Mouse (Mus musculus): ENCODE data around the gene Phf21a. TPM values are rescaled to one million over a fixed set of nuclear protein-coding genes. Genes with fewer than 3 reads are reported as not detected.

Gene Phf21a
- polyA plus RNA-seq, 1 experiment from 2014 or later: 20.6 TPM

GRCm38 (mm10) chr2:92331871-92332270, 239.0 kb downstream of the Phf21a start:
- H3K27me3 ChIP-seq (replicated peaks): no peaks in the 10 kb centered on the region
- no peaks in the 10 kb centered on the region for H3K9me3 ChIP-seq
- no peak for ATAC-seq (ENCODE audit: extremely low read depth, insufficient number of reproducible peaks, low FRiP score, low TSS enrichment)
- H3K4me1 ChIP-seq: 0 out of 2 replicates have a peak, but pooled peaks cover 5% of the 10 kb centered on the region
- H3K36me3 ChIP-seq: peaks cover 91% of the 10 kb centered on the region
- no peak overlapping the region for H3K4me2 ChIP-seq
- H3K9ac ChIP-seq: no peak overlapping the region
- no peak overlapping the region for H3K27ac ChIP-seq (replicated peaks)
- H3K4me3 ChIP-seq: no peak overlapping the region
- WGBS: 88% methylated on average over 2 of the region's 2 CpGs

- Histone ChIP-seq H3K9me3 (no peaks in the 10 kb centered on the region), H3K4me2 (no peak overlapping the region), H3K27ac (replicated peaks) (no peak overlapping the region), H3K36me3 (peaks cover 67% of the 10 kb centered on the region), H3K4me3 (no peak overlapping the region), H3K9ac (no peak overlapping the region), H3K27me3 (replicated peaks) (no peaks in the 10 kb centered on the region), H3K4me1 (no peaks in the 10 kb centered on the region)
- no peak for ATAC-seq (ENCODE audit: extremely low read depth, insufficient number of reproducible peaks, low FRiP score, low TSS enrichment)
These were observed 249.5 kb downstream of the Phf21a start for GRCm38 (mm10) chr2:92342418-92342817.

- no peak for ATAC-seq (ENCODE audit: extremely low read depth, insufficient number of reproducible peaks, low FRiP score, low TSS enrichment)
- H3K27ac ChIP-seq (replicated peaks): no peak overlapping the region
- H3K9ac ChIP-seq: no peak overlapping the region
- 75% methylated on average over 2 of the region's 2 CpGs for WGBS
- H3K27me3 ChIP-seq (replicated peaks): no peaks in the 10 kb centered on the region
- peaks cover 79% of the 10 kb centered on the region for H3K36me3 ChIP-seq
- no peaks in the 10 kb centered on the region for H3K9me3 ChIP-seq
- H3K4me2 ChIP-seq: no peak overlapping the region
- no peak overlapping the region for H3K4me3 ChIP-seq
- H3K4me1 ChIP-seq: peaks cover 15% of the 10 kb centered on the region
These were observed 254.3 kb downstream of the Phf21a start for GRCm38 (mm10) chr2:92347191-92347590.

GRCm38 (mm10) chr2:92349589-92350425, 256.9 kb downstream of the Phf21a start:
- no peak overlapping the region for H3K9ac ChIP-seq
- H3K27me3 ChIP-seq (replicated peaks): no peaks in the 10 kb centered on the region
- H3K4me2 ChIP-seq: no peak overlapping the region
- peaks cover 86% of the 10 kb centered on the region for H3K36me3 ChIP-seq
- H3K4me1 ChIP-seq: peaks cover 15% of the 10 kb centered on the region
- 62% methylated on average over 6 of the region's 6 CpGs for WGBS
- H3K9me3 ChIP-seq: no peaks in the 10 kb centered on the region
- no peak for ATAC-seq (ENCODE audit: extremely low read depth, insufficient number of reproducible peaks, low FRiP score, low TSS enrichment)
- no peak overlapping the region for H3K4me3 ChIP-seq
- H3K27ac ChIP-seq (replicated peaks): 0 out of 2 replicates have a peak overlapping the region, but pooled peaks have one; percentile 59

GRCm38 (mm10) chr2:92350686-92351085, 257.8 kb downstream of the Phf21a start:
- no peak overlapping the region for H3K4me2 ChIP-seq
- no peaks in the 10 kb centered on the region for H3K27me3 ChIP-seq (replicated peaks)
- no peak for ATAC-seq (ENCODE audit: extremely low read depth, insufficient number of reproducible peaks, low FRiP score, low TSS enrichment)
- no peak overlapping the region for H3K9ac ChIP-seq
- no peak overlapping the region for H3K4me3 ChIP-seq
- H3K27ac ChIP-seq (replicated peaks): no peak overlapping the region
- WGBS: 65% methylated on average over 5 of the region's 5 CpGs
- H3K4me1 ChIP-seq: peaks cover 15% of the 10 kb centered on the region
- H3K36me3 ChIP-seq: peaks cover 81% of the 10 kb centered on the region
- no peaks in the 10 kb centered on the region for H3K9me3 ChIP-seq

- Histone ChIP-seq H3K27me3 (replicated peaks) (no peaks in the 10 kb centered on the region), H3K27ac (replicated peaks) (no peak overlapping the region), H3K9ac (no peak overlapping the region), H3K4me2 (no peak overlapping the region), H3K9me3 (no peaks in the 10 kb centered on the region), H3K36me3 (peaks cover 88% of the 10 kb centered on the region), H3K4me3 (no peak overlapping the region), H3K4me1 (peaks cover 13% of the 10 kb centered on the region)
- no peak for ATAC-seq (ENCODE audit: extremely low read depth, insufficient number of reproducible peaks, low FRiP score, low TSS enrichment)
- WGBS: 73% methylated on average over 5 of the region's 5 CpGs
These were observed 260.5 kb downstream of the Phf21a start for GRCm38 (mm10) chr2:92353402-92353801.

GRCm38 (mm10) chr2:92354224-92354623, 261.3 kb downstream of the Phf21a start:
- H3K27ac ChIP-seq (replicated peaks): no peak overlapping the region
- ATAC-seq (ENCODE audit: extremely low read depth, insufficient number of reproducible peaks, low FRiP score, low TSS enrichment): no peak
- H3K27me3 ChIP-seq (replicated peaks): no peaks in the 10 kb centered on the region
- peaks cover 88% of the 10 kb centered on the region for H3K36me3 ChIP-seq
- 52% methylated on average over 6 of the region's 6 CpGs for WGBS
- H3K4me1 ChIP-seq: peaks cover 10% of the 10 kb centered on the region
- H3K9me3 ChIP-seq: no peaks in the 10 kb centered on the region
- H3K4me3 ChIP-seq: no peak overlapping the region
- no peak overlapping the region for H3K4me2 ChIP-seq
- H3K9ac ChIP-seq: no peak overlapping the region

- Histone ChIP-seq H3K9ac (no peak overlapping the region), H3K4me3 (no peak overlapping the region), H3K36me3 (peaks cover 79% of the 10 kb centered on the region), H3K9me3 (no peaks in the 10 kb centered on the region), H3K27me3 (replicated peaks) (no peaks in the 10 kb centered on the region), H3K4me2 (no peak overlapping the region), H3K4me1 (peaks cover 10% of the 10 kb centered on the region), H3K27ac (replicated peaks) (no peak overlapping the region; the same call in 1 of the 2 replicates)
- no peak for ATAC-seq (ENCODE audit: extremely low read depth, insufficient number of reproducible peaks, low FRiP score, low TSS enrichment)
- WGBS: 59% methylated on average over 2 of the region's 2 CpGs
These were observed 266.4 kb downstream of the Phf21a start for GRCm38 (mm10) chr2:92359301-92359700.

GRCm38 (mm10) chr2:92360186-92360823, 267.4 kb downstream of the Phf21a start:
- no peak overlapping the region for H3K27ac ChIP-seq (replicated peaks)
- no peak overlapping the region for H3K4me2 ChIP-seq
- peaks cover 80% of the 10 kb centered on the region for H3K36me3 ChIP-seq
- H3K4me1 ChIP-seq: peaks cover 10% of the 10 kb centered on the region
- WGBS: 76% methylated on average over 24 of the region's 25 CpGs
- no peaks in the 10 kb centered on the region for H3K9me3 ChIP-seq
- no peak for ATAC-seq (ENCODE audit: extremely low read depth, insufficient number of reproducible peaks, low FRiP score, low TSS enrichment)
- H3K9ac ChIP-seq: no peak overlapping the region
- H3K4me3 ChIP-seq: no peak overlapping the region
- no peaks in the 10 kb centered on the region for H3K27me3 ChIP-seq (replicated peaks)

GRCm38 (mm10) chr2:92360893-92361292, 268.0 kb downstream of the Phf21a start:
- Histone ChIP-seq H3K9ac (no peak overlapping the region), H3K27ac (replicated peaks) (no peak overlapping the region), H3K27me3 (replicated peaks) (0 out of 2 replicates have a peak, but pooled peaks cover 3% of the 10 kb centered on the region), H3K4me1 (peaks cover 10% of the 10 kb centered on the region), H3K4me3 (no peak overlapping the region), H3K36me3 (peaks cover 79% of the 10 kb centered on the region), H3K9me3 (no peaks in the 10 kb centered on the region), H3K4me2 (no peak overlapping the region)
- ATAC-seq (ENCODE audit: extremely low read depth, insufficient number of reproducible peaks, low FRiP score, low TSS enrichment): no peak
- 34% methylated on average over 12 of the region's 12 CpGs for WGBS

GRCm38 (mm10) chr2:92361795-92362194, 268.9 kb downstream of the Phf21a start:
- peaks cover 70% of the 10 kb centered on the region for H3K36me3 ChIP-seq
- H3K9ac ChIP-seq: no peak overlapping the region
- no peak overlapping the region for H3K4me2 ChIP-seq
- H3K4me1 ChIP-seq: peaks cover 10% of the 10 kb centered on the region
- H3K27me3 ChIP-seq (replicated peaks): 0 out of 2 replicates have a peak, but pooled peaks cover 6% of the 10 kb centered on the region
- no peak overlapping the region for H3K27ac ChIP-seq (replicated peaks)
- no peaks in the 10 kb centered on the region for H3K9me3 ChIP-seq
- no peak overlapping the region for H3K4me3 ChIP-seq
- ATAC-seq (ENCODE audit: extremely low read depth, insufficient number of reproducible peaks, low FRiP score, low TSS enrichment): no peak
- 75% methylated on average over 8 of the region's 8 CpGs for WGBS
